Mouse (Mus musculus) erythroblast, embryonic 14.5 days (primary cell): ENCODE measurements around the gene R3hdm2.

ENCODE experiments used
- GATA1 ChIP-seq: IDR thresholded peaks from 2 replicates; pipeline ENCODE4 v1.6.1; 2012; ENCODE audit warnings: low read length, inconsistent platforms, mixed read lengths
- TAL1 ChIP-seq: IDR thresholded peaks from 3 replicates; pipeline ENCODE4 v1.6.1; 2012; ENCODE audit warnings: low read length, inconsistent platforms, mixed read lengths

DNA sequence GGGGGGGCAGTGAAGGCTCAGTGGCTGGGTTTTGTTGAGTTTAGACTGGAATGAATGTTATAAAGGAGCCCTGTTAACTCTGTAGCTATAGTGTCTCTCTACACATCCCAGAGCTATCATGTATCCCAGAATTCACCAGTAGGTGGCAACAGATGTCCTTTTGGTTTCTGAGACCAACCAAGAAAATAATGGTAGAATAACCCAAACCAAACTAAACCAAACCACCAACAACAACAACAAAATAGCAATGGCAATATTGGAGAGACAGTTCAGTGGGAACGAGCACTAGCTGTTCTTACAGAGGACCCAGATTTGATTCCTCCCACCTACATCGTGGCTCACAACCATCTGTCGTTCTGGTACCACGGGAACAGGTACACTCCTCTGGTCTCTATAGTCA is 99.0 kb downstream of the R3hdm2 start:
- TF ChIP-seq GATA1 (no peak), TAL1 (no peak)
